Mouse (Mus musculus): Measurements from ENCODE around the gene Slc2a5. TPM values are rescaled to one million over a fixed set of nuclear protein-coding genes. Genes with fewer than 3 reads are reported as not detected.
A peak's percentile ranks its signal among the peaks of the same experiment; 100 is the strongest.

The Slc2a5 gene
- polyA plus RNA-seq, 1 experiment from 2014 or later: 2.2 TPM

DNA sequence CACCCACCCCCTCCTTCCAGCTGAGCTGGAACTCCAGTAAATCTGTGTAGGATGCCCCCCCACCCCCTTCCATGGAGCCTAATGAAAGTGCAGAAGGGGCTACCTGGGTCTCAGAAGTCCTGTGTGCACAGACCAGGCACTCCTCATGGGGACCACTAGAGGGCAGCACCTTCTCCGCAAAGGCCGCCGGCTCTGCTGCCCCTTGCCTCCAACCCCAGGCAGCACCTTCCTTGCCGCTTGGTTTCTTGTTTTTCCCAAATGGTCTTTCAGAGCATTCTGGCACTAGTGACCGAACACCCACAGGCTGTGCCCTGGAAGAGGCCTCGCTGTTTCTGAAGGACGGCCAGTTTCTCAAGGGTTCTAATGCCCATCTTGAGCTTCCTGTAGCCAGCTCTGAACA is 57.5 kb downstream of the Slc2a5 start:
- Histone ChIP-seq H3K4me2 (replicated peaks; ENCODE audit: low read depth, low read length) (0 out of 2 replicates have a peak overlapping the region, but pooled peaks have one; percentile 26), H3K27ac (ENCODE audit: low read length) (no peak overlapping the region), H3K9ac (replicated peaks; ENCODE audit: low read length) (no peak overlapping the region), H3K27me3 (ENCODE audit: insufficient read depth, low read length) (no peaks in the 10 kb centered on the region), H3K36me3 (ENCODE audit: insufficient read depth, low read length) (no peaks in the 10 kb centered on the region), H3K4me1 (ENCODE audit: insufficient read depth, low read length) (peaks cover 4% of the 10 kb centered on the region; the same call in 1 of the 2 replicates), H3K9me3 (ENCODE audit: low read length) (peaks cover 3% of the 10 kb centered on the region; the same call in 1 of the 2 replicates), H3K4me3 (ENCODE audit: low read length) (no peak overlapping the region)
- 4% methylated on average over 7 of the region's 7 CpGs for WGBS
- ATAC-seq (ENCODE audit: low FRiP score, low TSS enrichment): peak; percentile 42; the same call in 1 of the 2 replicates

- H3K36me3 ChIP-seq (ENCODE audit: insufficient read depth, low read length): no peaks in the 10 kb centered on the region
- H3K27ac ChIP-seq (ENCODE audit: low read length): no peak overlapping the region
- ATAC-seq (ENCODE audit: low FRiP score, low TSS enrichment): no peak
- H3K4me2 ChIP-seq (replicated peaks; ENCODE audit: low read depth, low read length): no peak overlapping the region
- H3K4me1 ChIP-seq (ENCODE audit: insufficient read depth, low read length): peaks cover 4% of the 10 kb centered on the region; the same call in 1 of the 2 replicates
- peaks cover 3% of the 10 kb centered on the region; the same call in 1 of the 2 replicates for H3K9me3 ChIP-seq (ENCODE audit: low read length)
- 73% methylated on average over 8 of the region's 8 CpGs for WGBS
- H3K27me3 ChIP-seq (ENCODE audit: insufficient read depth, low read length): no peaks in the 10 kb centered on the region
- H3K4me3 ChIP-seq (ENCODE audit: low read length): no peak overlapping the region
- H3K9ac ChIP-seq (replicated peaks; ENCODE audit: low read length): no peak overlapping the region
These were observed 58.0 kb downstream of the Slc2a5 start for GRCm38 (mm10) chr4:150177122-150177521.

GRCm38 (mm10) chr4:150178131-150178530 is 59.0 kb downstream of the Slc2a5 start:
- Histone ChIP-seq H3K9me3 (ENCODE audit: low read length) (peaks cover 3% of the 10 kb centered on the region; the same call in 1 of the 2 replicates), H3K4me2 (replicated peaks; ENCODE audit: low read depth, low read length) (no peak overlapping the region), H3K36me3 (ENCODE audit: insufficient read depth, low read length) (no peaks in the 10 kb centered on the region), H3K4me3 (ENCODE audit: low read length) (no peak overlapping the region), H3K9ac (replicated peaks; ENCODE audit: low read length) (no peak overlapping the region), H3K4me1 (ENCODE audit: insufficient read depth, low read length) (peaks cover 4% of the 10 kb centered on the region; the same call in 1 of the 2 replicates), H3K27me3 (ENCODE audit: insufficient read depth, low read length) (no peaks in the 10 kb centered on the region), H3K27ac (ENCODE audit: low read length) (no peak overlapping the region)
- 47% methylated on average over 4 of the region's 4 CpGs for WGBS
- no peak for ATAC-seq (ENCODE audit: low FRiP score, low TSS enrichment)

GRCm38 (mm10) chr4:150181304-150181703 is 62.2 kb downstream of the Slc2a5 start:
- Histone ChIP-seq H3K4me1 (ENCODE audit: insufficient read depth, low read length) (peaks cover 4% of the 10 kb centered on the region; the same call in 1 of the 2 replicates), H3K27ac (ENCODE audit: low read length) (no peak overlapping the region), H3K4me2 (replicated peaks; ENCODE audit: low read depth, low read length) (no peak overlapping the region), H3K9ac (replicated peaks; ENCODE audit: low read length) (no peak overlapping the region), H3K4me3 (ENCODE audit: low read length) (no peak overlapping the region), H3K36me3 (ENCODE audit: insufficient read depth, low read length) (no peaks in the 10 kb centered on the region), H3K27me3 (ENCODE audit: insufficient read depth, low read length) (no peaks in the 10 kb centered on the region), H3K9me3 (ENCODE audit: low read length) (peaks cover 3% of the 10 kb centered on the region; the same call in 1 of the 2 replicates)
- no peak for ATAC-seq (ENCODE audit: low FRiP score, low TSS enrichment)
- WGBS: 89% methylated on average over 7 of the region's 7 CpGs

GRCm38 (mm10) chr4:150188236-150188635 is 69.2 kb downstream of the Slc2a5 start:
- ATAC-seq (ENCODE audit: low FRiP score, low TSS enrichment): no peak
- Histone ChIP-seq H3K36me3 (ENCODE audit: insufficient read depth, low read length) (no peaks in the 10 kb centered on the region), H3K9me3 (ENCODE audit: low read length) (no peaks in the 10 kb centered on the region), H3K4me3 (ENCODE audit: low read length) (no peak overlapping the region), H3K27me3 (ENCODE audit: insufficient read depth, low read length) (no peaks in the 10 kb centered on the region), H3K27ac (ENCODE audit: low read length) (no peak overlapping the region), H3K4me1 (ENCODE audit: insufficient read depth, low read length) (no peaks in the 10 kb centered on the region), H3K4me2 (replicated peaks; ENCODE audit: low read depth, low read length) (no peak overlapping the region), H3K9ac (replicated peaks; ENCODE audit: low read length) (no peak overlapping the region)
- WGBS: 50% methylated on average over 11 of the region's 11 CpGs

DNA sequence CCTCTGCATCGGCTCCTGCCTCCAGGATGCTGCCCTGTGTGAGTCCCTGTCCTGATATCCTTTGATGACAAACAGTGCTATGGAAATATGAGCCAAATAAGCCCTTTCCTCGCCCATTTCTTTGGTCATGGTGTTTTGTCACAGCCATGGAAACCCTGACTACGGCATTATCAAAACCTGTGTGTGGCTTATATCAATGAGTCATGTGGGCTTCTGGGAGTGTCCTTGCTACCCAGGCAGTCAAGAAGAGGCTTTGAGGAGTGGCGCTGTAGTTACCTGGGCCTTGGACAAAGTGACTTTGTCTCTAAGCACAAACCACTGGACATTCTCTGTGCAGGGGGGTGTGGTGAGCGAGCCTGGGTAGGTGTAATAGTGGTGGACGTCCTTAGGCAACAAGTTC is 73.1 kb downstream of the Slc2a5 start:
- H3K4me2 ChIP-seq (replicated peaks; ENCODE audit: low read depth, low read length): no peak overlapping the region
- H3K27ac ChIP-seq (ENCODE audit: low read length): no peak overlapping the region
- H3K4me1 ChIP-seq (ENCODE audit: insufficient read depth, low read length): no peaks in the 10 kb centered on the region
- ATAC-seq (ENCODE audit: low FRiP score, low TSS enrichment): no peak
- H3K27me3 ChIP-seq (ENCODE audit: insufficient read depth, low read length): no peaks in the 10 kb centered on the region
- WGBS: 76% methylated on average over 6 of the region's 6 CpGs
- H3K36me3 ChIP-seq (ENCODE audit: insufficient read depth, low read length): no peaks in the 10 kb centered on the region
- H3K4me3 ChIP-seq (ENCODE audit: low read length): no peak overlapping the region
- no peak overlapping the region for H3K9ac ChIP-seq (replicated peaks; ENCODE audit: low read length)
- no peaks in the 10 kb centered on the region for H3K9me3 ChIP-seq (ENCODE audit: low read length)

Other genes starting within 250 kb of the Slc2a5 start
- gene Spsb1, start 164.2 kb upstream of the Slc2a5 start, polyA plus RNA-seq (2015; fragmentation: Nextera tagmentation; extraction: Ambion mirVana): 10.9 and 14.2 TPM in 2 replicates
- gene H6pd, start 110.3 kb upstream of the Slc2a5 start, polyA plus RNA-seq (2015; fragmentation: Nextera tagmentation; extraction: Ambion mirVana): 22.8 and 24.7 TPM in 2 replicates
- 0.40 and 0.51 TPM in 2 replicates for gene Gpr157, start 31.9 kb upstream of the Slc2a5 start, polyA plus RNA-seq (2015; fragmentation: Nextera tagmentation; extraction: Ambion mirVana)
- gene Slc2a7, start 29.7 kb downstream of the Slc2a5 start, polyA plus RNA-seq (2015; fragmentation: Nextera tagmentation; extraction: Ambion mirVana): not detected in 2 replicates
- 0.29 TPM in 1 of 2 replicates, not detected in the other for gene Car6, start 82.0 kb downstream of the Slc2a5 start, polyA plus RNA-seq (2015; fragmentation: Nextera tagmentation; extraction: Ambion mirVana)
- 1,990 and 2,045 TPM in 2 replicates for gene Eno1, start 117.4 kb downstream of the Slc2a5 start, polyA plus RNA-seq (2015; fragmentation: Nextera tagmentation; extraction: Ambion mirVana)
- gene Rere, start 162.4 kb downstream of the Slc2a5 start, polyA plus RNA-seq (2015; fragmentation: Nextera tagmentation; extraction: Ambion mirVana): 30.7 and 40.6 TPM in 2 replicates

Measured in kidney, embryonic 16.5 days (tissue).